ENCODE assay signal across 20 mouse cellular contexts in genomic region chr9:65785772-65786368, GRCm38 (mm10). TPM values are rescaled to one million over a fixed set of nuclear protein-coding genes. Genes with fewer than 3 reads are reported as not detected.
A peak's percentile ranks its signal among the peaks of the same experiment; 100 is the strongest.
DNase-seq lines count a peak whose midpoint lies in the region; ATAC-seq and TF ChIP-seq lines count a peak whose summit lies in the region.
"Had no signal": no experiment of that assay in that cellular context is flagged by ENCODE, and none has a peak within 500 bp of the region (broad histone marks: within the 10 kb centered on the region; RNA-seq: fewer than 3 reads in every experiment).

No protein-coding gene starts in this region.

- no peak overlapping the region for H3K4me3 ChIP-seq in midbrain, embryonic 13.5 days (replicated peaks)
- H3K4me3 ChIP-seq in midbrain, embryonic 15.5 days, result no peak overlapping the region
- H3K4me3 ChIP-seq in intestine, embryonic 15.5 days (replicated peaks), result no peak overlapping the region
- 0 out of 4 replicates have a peak overlapping the region, but pooled peaks of 1 of the 2 experiments have one; percentile 10 for H3K4me3 ChIP-seq in liver, embryonic 14.5 days (ENCODE audit: insufficient read depth in 1 of 2, low read depth in 2 of 2, low read length in 2 of 2)
- H3K4me3 ChIP-seq: embryonic facial prominence, embryonic 12.5 days; layer of hippocampus, adult 2 months; stomach, embryonic 15.5 days had no signal

- no peak for ATAC-seq in midbrain, embryonic 13.5 days
- no peak for ATAC-seq in midbrain, embryonic 15.5 days (replicated peaks)
- ATAC-seq in intestine, embryonic 15.5 days, result 0 out of 2 replicates have a peak, but pooled peaks have one; percentile 46
- peak; percentile 87 for ATAC-seq in liver, embryonic 14.5 days (ENCODE audit: insufficient read depth)
- ATAC-seq: forebrain, postnatal 0 days; midbrain, embryonic 16.5 days had no signal

- no peak overlapping the region for H3K9ac ChIP-seq in midbrain, embryonic 13.5 days (replicated peaks)
- no peak overlapping the region for H3K9ac ChIP-seq in midbrain, embryonic 15.5 days
- no peak overlapping the region for H3K9ac ChIP-seq in intestine, embryonic 15.5 days
- peak overlapping the region; percentile 0 for H3K9ac ChIP-seq in liver, embryonic 14.5 days (replicated peaks)
- H3K9ac ChIP-seq: embryonic facial prominence, embryonic 12.5 days; forebrain, postnatal 0 days; stomach, embryonic 15.5 days had no signal

- peak; percentile 81 for TF ChIP-seq EP300 in liver, embryonic 14.5 days (IDR thresholded peaks at IDR 0.05; ENCODE audit: low read depth)

- H3K4me2 ChIP-seq in midbrain, embryonic 13.5 days (replicated peaks), result no peak overlapping the region
- H3K4me2 ChIP-seq in midbrain, embryonic 15.5 days, result no peak overlapping the region
- H3K4me2 ChIP-seq in intestine, embryonic 15.5 days (replicated peaks), result no peak overlapping the region
- H3K4me2 ChIP-seq in liver, embryonic 14.5 days (ENCODE audit: low read depth), result peak overlapping the region; percentile 47
- H3K4me2 ChIP-seq: embryonic facial prominence, embryonic 12.5 days; stomach, embryonic 15.5 days had no signal

- no peaks in the 10 kb centered on the region for H3K27me3 ChIP-seq in midbrain, embryonic 13.5 days
- no peaks in the 10 kb centered on the region for H3K27me3 ChIP-seq in midbrain, embryonic 15.5 days (replicated peaks)
- no peaks in the 10 kb centered on the region for H3K27me3 ChIP-seq in intestine, embryonic 15.5 days (replicated peaks)
- no peaks in the 10 kb centered on the region for H3K27me3 ChIP-seq in liver, embryonic 14.5 days (ENCODE audit: control insufficient read depth, insufficient read depth, low read length)
- H3K27me3 ChIP-seq: embryonic facial prominence, embryonic 12.5 days; stomach, embryonic 15.5 days had no signal

- H3K27ac ChIP-seq in midbrain, embryonic 13.5 days, result peak overlapping the region; percentile 0; the same call in 1 of the 2 replicates
- no peak overlapping the region for H3K27ac ChIP-seq in midbrain, embryonic 15.5 days
- peak overlapping the region; percentile 45; the same call in 1 of the 2 replicates for H3K27ac ChIP-seq in intestine, embryonic 15.5 days
- H3K27ac ChIP-seq in liver, embryonic 14.5 days, result peak overlapping the region; percentile 9
- H3K27ac ChIP-seq: embryonic facial prominence, embryonic 12.5 days had no signal

- WGBS in midbrain, embryonic 13.5 days, result 79% methylated on average over 4 of the region's 4 CpGs
- 79% methylated on average over 4 of the region's 4 CpGs for WGBS in midbrain, embryonic 15.5 days
- whole genome bisulfite sequencing in intestine, embryonic 15.5 days, result 76% methylated on average over 4 of the region's 4 CpGs
- WGBS in liver, embryonic 14.5 days (ENCODE audit: insufficient replicate concordance), result 12% methylated on average over 4 of the region's 4 CpGs

- H3K4me1 ChIP-seq in midbrain, embryonic 13.5 days (replicated peaks), result peaks cover 48% of the 10 kb centered on the region
- peaks cover 41% of the 10 kb centered on the region for H3K4me1 ChIP-seq in midbrain, embryonic 15.5 days
- H3K4me1 ChIP-seq in intestine, embryonic 15.5 days (replicated peaks), result 0 out of 2 replicates have a peak, but pooled peaks cover 11% of the 10 kb centered on the region
- H3K4me1 ChIP-seq in liver, embryonic 14.5 days (replicated peaks; ENCODE audit: control insufficient read depth in 2 of 2, insufficient read depth in 2 of 2, low read length in 1 of 2), result peaks cover 31 to 42% of the 10 kb centered on the region in 2 experiments

- no peaks in the 10 kb centered on the region for H3K36me3 ChIP-seq in midbrain, embryonic 13.5 days
- H3K36me3 ChIP-seq in midbrain, embryonic 15.5 days (replicated peaks), result no peaks in the 10 kb centered on the region
- no peaks in the 10 kb centered on the region for H3K36me3 ChIP-seq in intestine, embryonic 15.5 days
- no peaks in the 10 kb centered on the region for H3K36me3 ChIP-seq in liver, embryonic 14.5 days (replicated peaks; ENCODE audit: control insufficient read depth, insufficient read depth, low read depth)
- H3K36me3 ChIP-seq: embryonic facial prominence, embryonic 12.5 days; stomach, embryonic 15.5 days had no signal

- TF ChIP-seq CTCF in liver, embryonic 14.5 days (IDR thresholded peaks at IDR 0.05; ENCODE audit: low read depth), result no peak

- DNase-seq in liver, embryonic 14.5 days (ENCODE audit: low read depth in 3 of 3, low spot score in 3 of 3), result peak; percentile 52 to 60 (median 55)
- no peak for DNase-seq in thymus, postnatal 0 days (ENCODE audit: low spot score)
- DNase-seq in layer of hippocampus, adult 11-12 months (ENCODE audit: low spot score), result no peak
- no peak for DNase-seq in testis, postnatal 14 days (ENCODE audit: low spot score)
- DNase-seq: adrenal gland, postnatal 25 days; cerebellum, adult 8-10 months; forebrain, postnatal 0 days; heart, adult 18-20 months; left cerebral cortex, postnatal 4 days; lung, adult 2 months; right cerebral cortex, adult 18-20 months; spleen, adult 18-20 months; thymus, postnatal 14 days had no signal

- H3K9me3 ChIP-seq in midbrain, embryonic 13.5 days, result no peaks in the 10 kb centered on the region
- no peaks in the 10 kb centered on the region for H3K9me3 ChIP-seq in midbrain, embryonic 15.5 days
- no peaks in the 10 kb centered on the region for H3K9me3 ChIP-seq in intestine, embryonic 15.5 days
- no peaks in the 10 kb centered on the region for H3K9me3 ChIP-seq in liver, embryonic 14.5 days (ENCODE audit: control insufficient read depth, low read length)
- H3K9me3 ChIP-seq: embryonic facial prominence, embryonic 12.5 days; stomach, embryonic 15.5 days had no signal

RNA-seq across cellular contexts. Expression of gene Zfp609, which starts 41.5 kb away (rescaled TPM):
- 9.9 and 10.5 TPM in 2 replicates for polyA plus RNA-seq in midbrain, embryonic 13.5 days (2015; fragmentation: Nextera tagmentation; extraction: Ambion mirVana)
- polyA plus RNA-seq in midbrain, embryonic 15.5 days (2015; fragmentation: Nextera tagmentation; extraction: Ambion mirVana), result 8.7 and 9.1 TPM in 2 replicates
- 5.6 TPM in 2 replicates for polyA plus RNA-seq in intestine, embryonic 15.5 days (2015; fragmentation: Nextera tagmentation; extraction: Ambion mirVana)
- 2.4 and 2.7 TPM in 2 replicates for polyA plus RNA-seq in liver, embryonic 14.5 days (2012; rRNA removed)
- 1.1 and 1.2 TPM in 2 replicates for polyA plus RNA-seq in liver, embryonic 14.5 days (2014; fragmentation: Nextera tagmentation; extraction: Ambion mirVana)
- 1.6 and 2.0 TPM in 2 replicates for polyA plus RNA-seq in thymus, postnatal 0 days (2015; fragmentation: Nextera tagmentation; extraction: Ambion mirVana)

Comparison
In these comparisons a context has a peak if more than half of its experiments do, and no peak if none do; other contexts are left out.
1. ATAC-seq: peak in intestine, embryonic 15.5 days (single experiment) and liver, embryonic 14.5 days (single experiment); none in midbrain, embryonic 13.5 days (single experiment) and midbrain, embryonic 15.5 days (single experiment).
2. DNase-seq: peak in liver, embryonic 14.5 days (3 of 3); none in thymus, postnatal 0 days (single experiment), layer of hippocampus, adult 11-12 months (single experiment) and testis, postnatal 14 days (single experiment).